In genomic region chr1:165641786-165642771, GRCm38 (mm10) we compare ENCODE assay signal across 8 mouse cellular contexts. TPM values are rescaled to one million over a fixed set of nuclear protein-coding genes. Genes with fewer than 3 reads are reported as not detected.
DNase-seq lines count a peak whose midpoint lies in the region; ATAC-seq lines count a peak whose summit lies in the region.

No protein-coding gene starts in this region.

- peak overlapping the region; percentile 87 to 90 for H3K27ac ChIP-seq in heart, embryonic 14.5 days (replicated peaks in 1 of 2; ENCODE audit: control insufficient read depth in 1 of 2, insufficient read depth in 1 of 2, low read depth in 2 of 2, low read length in 2 of 2)
- peak overlapping the region; percentile 80 for H3K27ac ChIP-seq in liver, embryonic 12.5 days

- peak; percentile 77 for ATAC-seq in heart, embryonic 14.5 days (ENCODE audit: insufficient number of reproducible peaks, insufficient read depth, low FRiP score, low read depth)
- ATAC-seq in liver, embryonic 12.5 days, result peak; percentile 81

- WGBS in heart, embryonic 14.5 days, result under 1% methylated on average over 75 of the region's 75 CpGs
- under 1% methylated on average over 75 of the region's 75 CpGs for WGBS in liver, embryonic 12.5 days (ENCODE audit: insufficient replicate concordance)

- no peaks in the 10 kb centered on the region for H3K27me3 ChIP-seq in heart, embryonic 14.5 days (ENCODE audit: control insufficient read depth, insufficient read depth, low read length)
- H3K27me3 ChIP-seq in liver, embryonic 12.5 days (replicated peaks), result peaks cover 17% of the 10 kb centered on the region
- no peaks in the 10 kb centered on the region for H3K27me3 ChIP-seq in splenic B cell, adult 2 months (ENCODE audit: control insufficient read depth, insufficient read depth, low read length, poor library complexity, severe bottlenecking)

- peak; percentile 93 for DNase-seq in CD4-positive, CD25-positive, alpha-beta regulatory T cell, adult 2 months (ENCODE audit: low read depth, low spot score)
- peak; percentile 74 for DNase-seq in c-Kit-negative CD71-positive TER-119-positive erythroid progenitor cells, embryonic 14.5 days (ENCODE audit: low read depth, low spot score)
- peak; percentile 60 for DNase-seq in fibroblast of lung, adult 2 months (ENCODE audit: low read depth)
- DNase-seq in kidney, postnatal 10 days, result peak; percentile 94
- DNase-seq in naive thymus-derived CD4-positive, alpha-beta T cell, adult 2 months (ENCODE audit: low read depth), result peak; percentile 93
- peak; percentile 94 for DNase-seq in splenic B cell, adult 2 months (ENCODE audit: low read depth, low spot score)

- H3K36me3 ChIP-seq in heart, embryonic 14.5 days (ENCODE audit: control insufficient read depth, insufficient read depth, low read length), result no peaks in the 10 kb centered on the region
- no peaks in the 10 kb centered on the region for H3K36me3 ChIP-seq in liver, embryonic 12.5 days
- no peaks in the 10 kb centered on the region for H3K36me3 ChIP-seq in splenic B cell, adult 2 months (ENCODE audit: control insufficient read depth, insufficient read depth, low read length, poor library complexity, severe bottlenecking)

- H3K9ac ChIP-seq in heart, embryonic 14.5 days (ENCODE audit: low read length), result peak overlapping the region; percentile 90
- H3K9ac ChIP-seq in liver, embryonic 12.5 days, result peak overlapping the region; percentile 79

- H3K9me3 ChIP-seq in heart, embryonic 14.5 days (ENCODE audit: control insufficient read depth, low read length), result no peaks in the 10 kb centered on the region
- no peaks in the 10 kb centered on the region for H3K9me3 ChIP-seq in liver, embryonic 12.5 days (replicated peaks)

- peak overlapping the region; percentile 64 for H3K4me2 ChIP-seq in heart, embryonic 14.5 days (ENCODE audit: low read length)
- H3K4me2 ChIP-seq in liver, embryonic 12.5 days, result peak overlapping the region; percentile 95

- peaks cover 3 to 8% of the 10 kb centered on the region in 2 experiments; a peak in 3 of 4 replicates for H3K4me1 ChIP-seq in heart, embryonic 14.5 days (ENCODE audit: control insufficient read depth in 2 of 2, insufficient read depth in 2 of 2, low read length in 2 of 2)
- peaks cover 27% of the 10 kb centered on the region for H3K4me1 ChIP-seq in liver, embryonic 12.5 days

- H3K4me3 ChIP-seq in heart, embryonic 14.5 days (ENCODE audit: control insufficient read depth in 1 of 2, insufficient read depth in 1 of 2, low read depth in 1 of 2, low read length in 2 of 2), result peak overlapping the region; percentile 74 to 77
- peak overlapping the region; percentile 78 for H3K4me3 ChIP-seq in liver, embryonic 12.5 days

RNA-seq across cellular contexts. Expression of gene Mpzl1, which starts 7.7 kb away (rescaled TPM):
- 121 TPM in 2 replicates for polyA plus RNA-seq in heart, embryonic 14.5 days (2014; fragmentation: Nextera tagmentation; extraction: Ambion mirVana)
- polyA plus RNA-seq in liver, embryonic 12.5 days (2016; fragmentation: Nextera tagmentation; extraction: Ambion mirVana), result 49.3 and 50.3 TPM in 2 replicates

Comparison
In these comparisons a context has a peak if more than half of its experiments do, and no peak if none do; other contexts are left out.
1. Peak in every context shown above with its lines: DNase-seq, ATAC-seq, H3K4me3 ChIP-seq and H3K27ac ChIP-seq.